Mouse (Mus musculus): Measurements from ENCODE around the gene Rbfox1. TPM values are rescaled to one million over a fixed set of nuclear protein-coding genes. Genes with fewer than 3 reads are reported as not detected.

Gene Rbfox1
- total RNA-seq, 2 experiments from 2014 or later: 105 to 113 TPM

- DNase-seq: no peak
These were observed 1264.1 kb downstream of the Rbfox1 start for GRCm38 (mm10) chr16:7149106-7149899.

- DNase-seq: peak; percentile 40
These were observed 1265.1 kb downstream of the Rbfox1 start for GRCm38 (mm10) chr16:7150201-7150791.

GRCm38 (mm10) chr16:7152401-7152800 lies 1267.2 kb downstream of the Rbfox1 start:
- DNase-seq: no peak

GRCm38 (mm10) chr16:7154671-7155070 lies 1269.5 kb downstream of the Rbfox1 start:
- DNase-seq: no peak

- DNase-seq: no peak
These were observed 1274.0 kb downstream of the Rbfox1 start for GRCm38 (mm10) chr16:7158856-7159826.

GRCm38 (mm10) chr16:7159827-7160217 lies 1274.7 kb downstream of the Rbfox1 start:
- no peak for DNase-seq

- DNase-seq: no peak
These were observed 1277.0 kb downstream of the Rbfox1 start for GRCm38 (mm10) chr16:7162168-7162567.

GRCm38 (mm10) chr16:7163688-7164087 lies 1278.5 kb downstream of the Rbfox1 start:
- no peak for DNase-seq

- DNase-seq: no peak
These were observed 1279.1 kb downstream of the Rbfox1 start for GRCm38 (mm10) chr16:7164153-7164737.

- no peak for DNase-seq
These were observed 1290.8 kb downstream of the Rbfox1 start for GRCm38 (mm10) chr16:7175960-7176359.

GRCm38 (mm10) chr16:7187788-7188187 lies 1302.6 kb downstream of the Rbfox1 start:
- no peak for DNase-seq

GRCm38 (mm10) chr16:7193535-7193934 lies 1308.4 kb downstream of the Rbfox1 start:
- DNase-seq: no peak

- no peak for DNase-seq
These were observed 1312.8 kb downstream of the Rbfox1 start for GRCm38 (mm10) chr16:7197953-7198352.

- no peak for DNase-seq
These were observed 1315.1 kb downstream of the Rbfox1 start for GRCm38 (mm10) chr16:7200239-7200638.

GRCm38 (mm10) chr16:7201816-7202215 lies 1316.7 kb downstream of the Rbfox1 start:
- no peak for DNase-seq

GRCm38 (mm10) chr16:7206116-7206900 lies 1321.2 kb downstream of the Rbfox1 start:
- no peak for DNase-seq

- no peak for DNase-seq
These were observed 1322.4 kb downstream of the Rbfox1 start for GRCm38 (mm10) chr16:7207599-7207998.

- DNase-seq: no peak
These were observed 1327.6 kb downstream of the Rbfox1 start for GRCm38 (mm10) chr16:7212756-7213155.

GRCm38 (mm10) chr16:7223265-7223664 lies 1338.1 kb downstream of the Rbfox1 start:
- DNase-seq: no peak

- DNase-seq: no peak
These were observed 1340.8 kb downstream of the Rbfox1 start for GRCm38 (mm10) chr16:7226000-7226399.

GRCm38 (mm10) chr16:7228246-7228645 lies 1343.1 kb downstream of the Rbfox1 start:
- peak; percentile 31 for DNase-seq
